Mouse (Mus musculus) heart, postnatal 0 days (tissue): ENCODE data around the gene Ablim1.

ENCODE experiments used
- CTCF ChIP-seq: IDR thresholded peaks from 2 replicates; pipeline ENCODE4 v1.5.1; 2016; ENCODE audit warnings: antibody characterized with exemption, control low read depth, low read depth
- EP300 ChIP-seq: IDR thresholded peaks from 2 replicates; pipeline ENCODE4 v1.6.1; 2016; ENCODE audit warnings: antibody characterized with exemption, low read depth

DNA sequence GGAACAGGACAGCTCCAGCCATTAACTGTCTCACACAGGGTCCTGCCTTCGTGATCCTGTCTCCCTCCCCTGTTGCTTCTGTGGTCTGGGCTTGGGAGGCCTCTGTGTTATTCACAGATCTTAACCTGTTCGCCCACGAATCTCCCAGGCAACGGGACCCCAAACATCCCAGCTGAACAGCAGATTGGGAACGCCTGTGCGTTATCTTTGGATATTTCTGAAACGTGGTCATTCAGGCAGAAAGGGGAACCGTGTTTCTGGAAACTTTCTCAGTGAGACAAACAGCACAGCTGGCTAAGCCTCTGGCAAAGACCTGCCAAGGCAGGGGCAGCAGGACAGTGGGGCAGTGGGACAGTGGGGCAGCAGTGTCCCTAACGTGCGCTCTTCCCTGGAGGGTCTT, 331.0 kb downstream of the Ablim1 start:
- TF ChIP-seq CTCF (no peak), EP300 (no peak)
